Mouse (Mus musculus): ENCODE results near the gene Kdm2a. TPM values are rescaled to one million over a fixed set of nuclear protein-coding genes. Genes with fewer than 3 reads are reported as not detected.
"Not testable (repeated sequence)": the region's sequence is repeated elsewhere in the genome, so short reads cannot be mapped to it uniquely, and the experiment has no call there.

Gene Kdm2a
- polyA plus RNA-seq, 1 experiment = 20.3 TPM

DNA sequence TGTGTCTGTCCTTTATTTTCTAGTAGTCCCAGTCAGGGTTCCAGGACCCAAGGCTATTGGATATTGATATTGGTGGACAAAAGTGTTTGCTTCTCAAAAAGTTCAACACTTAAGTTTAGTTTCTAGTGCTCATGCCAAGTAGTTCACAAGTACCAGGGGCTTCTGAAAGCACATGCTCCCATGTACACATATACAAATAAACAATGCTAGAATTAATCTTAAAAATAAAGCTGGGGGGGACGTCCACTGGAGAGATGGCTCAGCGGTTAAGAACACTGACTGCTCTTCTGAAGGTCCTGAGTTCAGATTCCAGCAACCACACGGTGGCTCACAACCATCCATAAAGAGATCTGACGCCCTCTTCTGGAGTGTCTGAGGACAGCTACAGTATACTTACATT lies 13.1 kb downstream of the Kdm2a start:
- Histone ChIP-seq H3ac (ENCODE audit: control insufficient read depth, insufficient read length) (no peak overlapping the region), H3K4me2 (ENCODE audit: low read depth) (no peak overlapping the region), H3K27me3 (ENCODE audit: control insufficient read depth, insufficient read depth, insufficient read length) (no peaks in the 10 kb centered on the region), H3K4me3 (no peak overlapping the region), H3K79me2 (ENCODE audit: control insufficient read depth, insufficient read depth) (peaks cover 89% of the 10 kb centered on the region), H3K36me3 (ENCODE audit: control insufficient read depth, insufficient read depth) (peaks cover 22% of the 10 kb centered on the region)
- TF ChIP-seq REST (IDR thresholded peaks at IDR 0.05; ENCODE audit: insufficient read depth, insufficient read length) = no peak
- TF ChIP-seq CEBPB (IDR thresholded peaks at IDR 0.05; ENCODE audit: insufficient read depth, poor library complexity, severe bottlenecking) = no peak
- no peak for TF ChIP-seq MYOD1 (IDR thresholded peaks at IDR 0.05; ENCODE audit: control insufficient read depth in 1 of 3, insufficient read length in 2 of 3, low read depth in 2 of 3)
- no peak for TF ChIP-seq USF1 (IDR thresholded peaks at IDR 0.05; ENCODE audit: low read depth)
- TF ChIP-seq TCF3 (IDR thresholded peaks at IDR 0.05; ENCODE audit: insufficient read length, low read depth) = no peak
- TF ChIP-seq POLR2A (IDR thresholded peaks at IDR 0.05; ENCODE audit: insufficient read length, low read depth) = no peak
- TF ChIP-seq SRF (IDR thresholded peaks at IDR 0.05; ENCODE audit: control insufficient read depth, insufficient read length, low read depth) = no peak
- TF ChIP-seq TCF12 (IDR thresholded peaks at IDR 0.05; ENCODE audit: insufficient read depth, poor library complexity, severe bottlenecking) = no peak
- no peak for TF ChIP-seq E2F4 (IDR thresholded peaks at IDR 0.05; ENCODE audit: insufficient read depth)
- no peak for TF ChIP-seq MYOG (IDR thresholded peaks at IDR 0.05; ENCODE audit: control insufficient read depth in 1 of 3, insufficient read depth in 1 of 3, insufficient read length in 2 of 3, low read depth in 2 of 3)

DNA sequence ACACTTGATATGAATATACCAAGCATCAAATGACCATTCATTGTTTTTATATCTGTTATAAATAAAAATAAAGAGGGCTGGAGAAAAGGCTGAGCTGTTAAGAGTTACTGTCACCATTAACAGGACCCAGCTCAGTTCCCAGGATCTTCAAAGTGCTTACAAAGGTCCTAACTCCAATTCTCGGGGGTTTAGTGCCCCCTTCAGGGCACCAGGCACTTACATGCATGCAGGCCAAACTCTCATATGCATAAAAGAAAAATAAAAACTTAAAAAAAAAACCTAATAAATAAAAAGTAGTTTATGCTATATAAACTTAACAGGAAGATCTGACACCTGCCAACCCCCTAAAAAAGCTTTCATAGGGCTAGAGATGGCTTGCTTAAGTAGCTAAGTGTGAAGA lies 13.8 kb downstream of the Kdm2a start:
- Histone ChIP-seq H3K4me2 (ENCODE audit: low read depth) (no peak overlapping the region), H3K36me3 (ENCODE audit: control insufficient read depth, insufficient read depth) (peaks cover 17% of the 10 kb centered on the region), H3K27me3 (ENCODE audit: control insufficient read depth, insufficient read depth, insufficient read length) (no peaks in the 10 kb centered on the region), H3K4me3 (no peak overlapping the region), H3ac (ENCODE audit: control insufficient read depth, insufficient read length) (no peak overlapping the region), H3K79me2 (ENCODE audit: control insufficient read depth, insufficient read depth) (peaks cover 89% of the 10 kb centered on the region)
- TF ChIP-seq MYOD1 (IDR thresholded peaks at IDR 0.05; ENCODE audit: control insufficient read depth in 1 of 3, insufficient read length in 2 of 3, low read depth in 2 of 3) = no peak
- no peak for TF ChIP-seq MYOG (IDR thresholded peaks at IDR 0.05; ENCODE audit: control insufficient read depth in 1 of 3, insufficient read depth in 1 of 3, insufficient read length in 2 of 3, low read depth in 2 of 3)
- no peak for TF ChIP-seq E2F4 (IDR thresholded peaks at IDR 0.05; ENCODE audit: insufficient read depth)
- no peak for TF ChIP-seq TCF12 (IDR thresholded peaks at IDR 0.05; ENCODE audit: insufficient read depth, poor library complexity, severe bottlenecking)
- TF ChIP-seq POLR2A (IDR thresholded peaks at IDR 0.05; ENCODE audit: insufficient read length, low read depth) = no peak

DNA sequence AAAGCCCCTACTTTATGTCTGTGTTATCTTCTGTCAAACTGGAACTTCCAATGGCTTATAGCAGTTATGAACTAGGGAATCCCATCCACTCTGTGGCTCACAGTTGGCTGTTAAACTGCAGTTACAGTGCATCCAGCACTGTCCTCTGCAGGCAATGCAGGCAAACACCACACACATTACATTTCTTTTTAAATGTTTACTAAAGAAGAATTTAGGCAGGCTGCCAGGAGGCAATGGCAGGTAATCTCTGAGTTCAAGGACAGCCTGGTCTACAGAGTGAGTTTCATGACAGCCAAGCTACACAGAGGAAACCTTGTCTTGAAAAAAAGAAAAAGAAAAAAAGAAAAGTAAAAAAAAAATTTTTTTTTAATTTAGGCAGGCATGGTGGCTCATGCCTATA lies 14.8 kb downstream of the Kdm2a start:
- TF ChIP-seq SRF (IDR thresholded peaks at IDR 0.05; ENCODE audit: control insufficient read depth, insufficient read length, low read depth) (no peak), MYOD1 (IDR thresholded peaks at IDR 0.05; ENCODE audit: control insufficient read depth in 1 of 3, insufficient read length in 2 of 3, low read depth in 2 of 3) (no peak)
- H3ac ChIP-seq (ENCODE audit: control insufficient read depth, insufficient read length) = no peak overlapping the region
- H3K4me2 ChIP-seq (ENCODE audit: low read depth) = no peak overlapping the region
- H3K36me3 ChIP-seq (ENCODE audit: control insufficient read depth, insufficient read depth) = peaks cover 17% of the 10 kb centered on the region
- H3K27me3 ChIP-seq (ENCODE audit: control insufficient read depth, insufficient read depth, insufficient read length) = no peaks in the 10 kb centered on the region
- H3K4me3 ChIP-seq = no peak overlapping the region
- peaks cover 90% of the 10 kb centered on the region for H3K79me2 ChIP-seq (ENCODE audit: control insufficient read depth, insufficient read depth)

DNA sequence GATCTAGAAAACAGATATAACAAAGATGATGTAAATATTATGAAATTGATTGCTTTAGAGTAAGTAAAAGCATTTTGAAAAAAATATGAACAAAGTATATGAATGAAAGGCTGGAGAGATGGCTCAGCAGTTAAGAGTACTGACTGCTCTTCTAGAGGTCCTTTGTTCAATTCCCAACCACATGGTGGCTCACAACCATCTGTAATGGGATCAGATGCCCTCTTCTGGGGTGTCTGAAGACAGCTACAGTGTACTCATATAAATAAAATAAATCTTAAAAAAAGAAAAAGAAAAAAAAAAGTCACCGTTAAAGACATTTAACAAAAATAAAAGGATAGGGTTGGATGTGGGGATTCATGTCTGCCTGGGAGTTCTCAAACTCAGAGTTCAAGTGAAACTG lies 15.8 kb downstream of the Kdm2a start:
- peaks cover 10% of the 10 kb centered on the region for H3K36me3 ChIP-seq (ENCODE audit: control insufficient read depth, insufficient read depth)
- peaks cover 92% of the 10 kb centered on the region for H3K79me2 ChIP-seq (ENCODE audit: control insufficient read depth, insufficient read depth)
- not testable (repeated sequence) for H3K27me3 ChIP-seq (ENCODE audit: control insufficient read depth, insufficient read depth, insufficient read length); H3ac ChIP-seq (ENCODE audit: control insufficient read depth, insufficient read length); H3K4me3 ChIP-seq; H3K4me2 ChIP-seq (ENCODE audit: low read depth)

DNA sequence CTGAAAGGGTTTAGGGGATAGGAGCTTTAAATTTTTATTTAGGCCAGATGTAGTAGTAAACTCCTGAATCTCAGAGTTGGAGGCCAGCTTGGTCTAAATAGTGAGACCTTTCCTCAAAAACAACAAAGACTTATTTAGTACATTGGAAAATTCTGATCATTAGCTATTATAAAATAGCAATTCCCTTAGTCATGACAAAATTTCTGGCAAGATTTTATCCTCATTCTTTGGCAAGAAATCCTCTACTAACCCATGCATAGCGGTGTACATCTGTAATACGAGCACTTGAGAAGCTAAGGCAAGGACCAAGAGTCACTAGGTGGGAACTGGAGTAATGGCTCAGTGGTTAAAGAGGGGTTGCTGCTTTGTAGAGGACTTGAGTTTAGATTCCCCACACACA lies 27.4 kb downstream of the Kdm2a start:
- H3K27me3 ChIP-seq (ENCODE audit: control insufficient read depth, insufficient read depth, insufficient read length) = no peaks in the 10 kb centered on the region
- peaks cover 5% of the 10 kb centered on the region for H3K36me3 ChIP-seq (ENCODE audit: control insufficient read depth, insufficient read depth)
- peaks cover 97% of the 10 kb centered on the region for H3K79me2 ChIP-seq (ENCODE audit: control insufficient read depth, insufficient read depth)
- no peak overlapping the region for H3K4me2 ChIP-seq (ENCODE audit: low read depth)
- TF ChIP-seq REST (IDR thresholded peaks at IDR 0.05; ENCODE audit: insufficient read depth, insufficient read length) = no peak
- TF ChIP-seq MAX (IDR thresholded peaks at IDR 0.05; ENCODE audit: low read depth) = no peak
- no peak overlapping the region for H3K4me3 ChIP-seq
- H3ac ChIP-seq (ENCODE audit: control insufficient read depth, insufficient read length) = no peak overlapping the region

DNA sequence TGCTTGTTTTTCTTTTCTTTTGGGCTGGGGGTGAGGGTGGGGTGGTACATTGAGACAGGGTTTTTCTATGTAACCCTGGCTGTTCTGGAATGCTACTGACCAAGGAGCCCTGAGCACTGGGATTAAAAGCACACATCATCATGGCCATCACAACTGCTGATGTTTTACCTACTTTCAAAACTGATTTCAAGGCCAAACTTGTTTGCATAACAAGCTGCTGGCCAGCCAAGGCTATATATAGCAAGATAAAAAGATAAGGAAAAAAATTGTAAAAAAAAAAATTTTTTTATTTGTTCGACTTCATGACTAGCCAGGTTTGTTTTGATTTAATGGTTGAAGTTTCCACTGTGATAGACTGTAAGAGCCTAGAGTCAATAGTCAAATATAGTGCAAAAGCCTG lies 27.8 kb downstream of the Kdm2a start:
- H3K36me3 ChIP-seq (ENCODE audit: control insufficient read depth, insufficient read depth) = peaks cover 5% of the 10 kb centered on the region
- H3K4me2 ChIP-seq (ENCODE audit: low read depth) = no peak overlapping the region
- TF ChIP-seq E2F4 (IDR thresholded peaks at IDR 0.05; ENCODE audit: insufficient read depth) (no peak), TCF3 (IDR thresholded peaks at IDR 0.05; ENCODE audit: insufficient read length, low read depth) (no peak), POLR2A (IDR thresholded peaks at IDR 0.05; ENCODE audit: insufficient read length, low read depth) (no peak), MAX (IDR thresholded peaks at IDR 0.05; ENCODE audit: low read depth) (no peak), USF1 (IDR thresholded peaks at IDR 0.05; ENCODE audit: low read depth) (no peak), TCF12 (IDR thresholded peaks at IDR 0.05; ENCODE audit: insufficient read depth, poor library complexity, severe bottlenecking) (no peak), REST (IDR thresholded peaks at IDR 0.05; ENCODE audit: insufficient read depth, insufficient read length) (no peak), MYOD1 (IDR thresholded peaks at IDR 0.05; ENCODE audit: control insufficient read depth in 1 of 3, insufficient read length in 2 of 3, low read depth in 2 of 3) (no peak), CEBPB (IDR thresholded peaks at IDR 0.05; ENCODE audit: insufficient read depth, poor library complexity, severe bottlenecking) (no peak), POLR2AphosphoS2 (IDR thresholded peaks at IDR 0.05; ENCODE audit: insufficient read length, low read depth) (no peak), MYOG (IDR thresholded peaks at IDR 0.05; ENCODE audit: control insufficient read depth in 1 of 3, insufficient read depth in 1 of 3, insufficient read length in 2 of 3, low read depth in 2 of 3) (no peak), SRF (IDR thresholded peaks at IDR 0.05; ENCODE audit: control insufficient read depth, insufficient read length, low read depth) (no peak)
- H3ac ChIP-seq (ENCODE audit: control insufficient read depth, insufficient read length) = no peak overlapping the region
- peaks cover 97% of the 10 kb centered on the region for H3K79me2 ChIP-seq (ENCODE audit: control insufficient read depth, insufficient read depth)
- H3K4me3 ChIP-seq = no peak overlapping the region
- H3K27me3 ChIP-seq (ENCODE audit: control insufficient read depth, insufficient read depth, insufficient read length) = no peaks in the 10 kb centered on the region

Measured in myocyte (in vitro differentiated cells).